Mouse (Mus musculus) olfactory bulb, adult 2 months (tissue): ENCODE measurements around the gene Gm49387. TPM values are rescaled to one million over a fixed set of nuclear protein-coding genes. Genes with fewer than 3 reads are reported as not detected.

Experiments used
- H3K27ac ChIP-seq: fragments of 200-500 bp; 2 replicates; pipeline ENCODE4 v1.5.1; 2012; ENCODE audit warnings: low read depth, low read length; ENCODE audit not compliant: insufficient read depth
- H3K4me1 ChIP-seq: fragments of 200-500 bp; 2 replicates; pipeline ENCODE4 v1.6.1; 2012; ENCODE audit warnings: low read length; ENCODE audit not compliant: control insufficient read depth, insufficient read depth
- H3K4me3 ChIP-seq: fragments of 200-500 bp; 2 replicates; pipeline ENCODE4 v1.5.1; 2012; ENCODE audit warnings: mild to moderate bottlenecking, low read depth, low read length, moderate library complexity; ENCODE audit not compliant: insufficient read depth
- CTCF ChIP-seq: fragments of 200-500 bp; IDR thresholded peaks from 2 replicates; pipeline ENCODE4 v1.5.1; 2012; ENCODE audit warnings: low read depth, mild to moderate bottlenecking, low read length, moderate library complexity; ENCODE audit not compliant: insufficient read depth
- POLR2A ChIP-seq: fragments of 200-500 bp; IDR thresholded peaks from 2 replicates; pipeline ENCODE4 v1.6.1; 2012; ENCODE audit warnings: mild to moderate bottlenecking, low read depth, low read length, moderate library complexity; ENCODE audit not compliant: insufficient read depth
- WGBS: fragments of 180-500 bp; shearing (Covaris S2); methylation state at CpG from one replicate; pipeline ENCODE4 v1.1.7; 2018; 5-methylcytosine and 5-hydroxymethylcytosine counted together
- polyA plus RNA-seq: library from polyadenylated mRNA; stranded (reverse); fragments of >200 nt; gene quantifications from 2 replicates; pipeline ENCODE4 v1.2.4, GENCODE M21; 2012; ENCODE audit warnings: low replicate concordance; ENCODE audit not compliant: missing spikeins, insufficient read depth, insufficient read length

Gene Gm49387
- polyA plus RNA-seq, 1 experiment = not detected

- Histone ChIP-seq H3K27ac (no peak overlapping the region), H3K4me3 (no peak overlapping the region), H3K4me1 (no peaks in the 10 kb centered on the region)
- TF ChIP-seq POLR2A (no peak), CTCF (no peak)
- 83% methylated on average over 7 of the region's 7 CpGs for WGBS
Measured at GRCm38 (mm10) chr14:31525040-31525810, 115.5 kb downstream of the Gm49387 start.

- no peak overlapping the region for H3K27ac ChIP-seq
- TF ChIP-seq CTCF (no peak), POLR2A (no peak)
- H3K4me3 ChIP-seq = no peak overlapping the region
- WGBS = 66% methylated on average over 2 of the region's 2 CpGs
- H3K4me1 ChIP-seq = no peaks in the 10 kb centered on the region
Measured at GRCm38 (mm10) chr14:31521318-31521717, 119.4 kb downstream of the Gm49387 start.

GRCm38 (mm10) chr14:31519165-31519564 lies 121.5 kb downstream of the Gm49387 start:
- 45% methylated on average over 3 of the region's 3 CpGs for WGBS
- H3K27ac ChIP-seq = no peak overlapping the region
- H3K4me1 ChIP-seq = no peaks in the 10 kb centered on the region
- no peak overlapping the region for H3K4me3 ChIP-seq
- TF ChIP-seq CTCF (no peak), POLR2A (no peak)

GRCm38 (mm10) chr14:31515895-31516294 lies 124.8 kb downstream of the Gm49387 start:
- no peaks in the 10 kb centered on the region for H3K4me1 ChIP-seq
- no peak overlapping the region for H3K4me3 ChIP-seq
- WGBS = 93% methylated on average over 2 of the region's 2 CpGs
- H3K27ac ChIP-seq = no peak overlapping the region
- no peak for TF ChIP-seq CTCF
- no peak for TF ChIP-seq POLR2A

- Histone ChIP-seq H3K4me3 (no peak overlapping the region), H3K4me1 (no peaks in the 10 kb centered on the region), H3K27ac (no peak overlapping the region)
- TF ChIP-seq POLR2A (no peak), CTCF (no peak)
- 84% methylated on average over 3 of the region's 3 CpGs for WGBS
Measured at GRCm38 (mm10) chr14:31510322-31510721, 130.4 kb downstream of the Gm49387 start.

GRCm38 (mm10) chr14:31509911-31510310 lies 130.8 kb downstream of the Gm49387 start:
- WGBS = 89% methylated on average over 2 of the region's 2 CpGs
- Histone ChIP-seq H3K4me1 (no peaks in the 10 kb centered on the region), H3K4me3 (no peak overlapping the region), H3K27ac (no peak overlapping the region)
- TF ChIP-seq POLR2A = no peak
- TF ChIP-seq CTCF = no peak

- Histone ChIP-seq H3K27ac (no peak overlapping the region), H3K4me3 (no peak overlapping the region), H3K4me1 (no peaks in the 10 kb centered on the region)
- WGBS = 95% methylated on average over 6 of the region's 6 CpGs
- TF ChIP-seq POLR2A (no peak), CTCF (no peak)
Measured at GRCm38 (mm10) chr14:31506456-31506855, 134.2 kb downstream of the Gm49387 start.

GRCm38 (mm10) chr14:31503406-31503805 lies 137.3 kb downstream of the Gm49387 start:
- Histone ChIP-seq H3K4me3 (no peak overlapping the region), H3K27ac (no peak overlapping the region), H3K4me1 (no peaks in the 10 kb centered on the region)
- 91% methylated on average over 13 of the region's 13 CpGs for WGBS
- TF ChIP-seq POLR2A = no peak
- no peak for TF ChIP-seq CTCF

Other genes with a start within 250 kb of the Gm49387 start
- gene Sh3bp5, start 204.8 kb downstream of the Gm49387 start, polyA plus RNA-seq = not detected in 2 replicates
- gene Eaf1, start 146.5 kb downstream of the Gm49387 start, polyA plus RNA-seq = not detected in 2 replicates
- gene Mettl6, start 145.8 kb downstream of the Gm49387 start, polyA plus RNA-seq = not detected in 2 replicates
- gene Colq, start 49.5 kb downstream of the Gm49387 start, polyA plus RNA-seq = not detected in 2 replicates
- gene Btd, start 150 bp upstream of the Gm49387 start, polyA plus RNA-seq = not detected in 2 replicates
- gene Hacl1, start 408 bp upstream of the Gm49387 start, polyA plus RNA-seq = not detected in 2 replicates
- gene Ankrd28, start 189.8 kb upstream of the Gm49387 start, polyA plus RNA-seq = not detected in 2 replicates